In the genomic region with DNA sequence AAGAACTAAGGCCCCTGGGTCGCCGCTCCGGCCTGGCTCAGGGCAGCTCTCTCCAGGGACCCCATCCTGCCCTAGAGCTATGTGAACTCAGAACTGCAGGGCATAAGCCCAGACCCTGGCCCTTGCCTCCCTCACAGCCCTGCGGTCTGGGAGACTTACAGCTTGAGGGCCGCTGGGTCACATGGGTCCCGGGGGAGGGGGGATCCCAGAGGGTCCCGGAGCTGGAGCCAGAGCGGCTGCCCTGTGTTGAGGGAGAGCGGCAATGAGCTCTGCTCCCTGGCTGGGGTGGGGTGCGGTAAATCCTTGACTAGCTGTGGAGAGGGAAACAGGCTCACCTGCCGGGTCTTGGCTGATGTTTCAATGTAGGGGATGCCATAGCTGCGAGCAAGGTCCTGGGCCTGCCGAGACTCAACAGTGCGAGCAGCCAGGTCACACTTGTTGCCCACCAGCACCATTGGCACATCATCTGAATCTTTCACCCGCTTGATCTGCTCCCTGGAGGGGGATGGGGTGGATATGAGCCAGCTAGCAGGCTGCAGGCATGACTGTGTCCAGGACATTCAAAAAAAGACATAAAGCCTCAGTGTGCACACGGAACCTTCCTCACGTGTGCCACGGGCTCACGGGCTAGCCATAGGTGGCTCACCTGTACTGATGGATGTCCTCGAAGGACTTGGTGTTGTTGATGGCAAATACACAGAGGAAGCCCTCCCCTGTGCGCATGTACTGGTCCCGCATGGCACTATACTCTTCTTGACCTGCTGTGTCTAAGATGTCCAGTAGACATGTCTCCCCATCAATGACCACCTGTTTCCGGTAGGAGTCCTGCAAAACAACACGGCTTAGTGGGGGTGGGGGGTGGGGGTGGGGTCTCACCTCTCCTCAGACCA, we compare ENCODE assay signal across 10 mouse cellular contexts. TPM values are rescaled to one million over a fixed set of nuclear protein-coding genes. Genes with fewer than 3 reads are reported as not detected.
DNase-seq lines count a peak whose midpoint lies in the region; ATAC-seq lines count a peak whose summit lies in the region.
"Had no signal": no experiment of that assay in that cellular context is flagged by ENCODE, and none has a peak within 500 bp of the region (broad histone marks: within the 10 kb centered on the region; RNA-seq: fewer than 3 reads in every experiment).

No protein-coding gene starts in this region.

- H3K36me3 ChIP-seq in heart, embryonic 16.5 days (ENCODE audit: control insufficient read depth, insufficient read depth): peaks cover 34% of the 10 kb centered on the region
- peaks cover 34% of the 10 kb centered on the region for H3K36me3 ChIP-seq in embryonic facial prominence, embryonic 14.5 days (ENCODE audit: control insufficient read depth, insufficient read depth, low read length)
- peaks cover 33% of the 10 kb centered on the region for H3K36me3 ChIP-seq in intestine, embryonic 14.5 days (ENCODE audit: control insufficient read depth, insufficient read depth, low read length)
- H3K36me3 ChIP-seq in midbrain, embryonic 16.5 days (ENCODE audit: control insufficient read depth, insufficient read depth, low read length): peaks cover 32% of the 10 kb centered on the region

- no peak overlapping the region for H3K9ac ChIP-seq in heart, embryonic 16.5 days (ENCODE audit: low read length)
- H3K9ac ChIP-seq in embryonic facial prominence, embryonic 14.5 days (ENCODE audit: low read depth, low read length): peak overlapping the region; percentile 35; the same call in 1 of the 2 replicates
- no peak overlapping the region for H3K9ac ChIP-seq in intestine, embryonic 14.5 days (ENCODE audit: low read length)
- H3K9ac ChIP-seq in midbrain, embryonic 16.5 days (ENCODE audit: low read depth, low read length): peak overlapping the region; percentile 91; the same call in 1 of the 2 replicates

- H3K4me3 ChIP-seq in heart, embryonic 16.5 days (ENCODE audit: low read length): no peak overlapping the region; the same call in 1 of the 2 replicates
- no peak overlapping the region for H3K4me3 ChIP-seq in embryonic facial prominence, embryonic 14.5 days (ENCODE audit: low read depth, low read length)
- 0 out of 2 replicates have a peak overlapping the region, but pooled peaks have one; percentile 91 for H3K4me3 ChIP-seq in intestine, embryonic 14.5 days (ENCODE audit: low read depth, low read length)
- H3K4me3 ChIP-seq in midbrain, embryonic 16.5 days (ENCODE audit: low read depth, low read length): no peak overlapping the region

- ATAC-seq in heart, embryonic 16.5 days (replicated peaks; ENCODE audit: extremely low read depth, insufficient read depth, low FRiP score): no peak
- ATAC-seq in embryonic facial prominence, embryonic 14.5 days (ENCODE audit: low read depth): no peak
- ATAC-seq in intestine, embryonic 14.5 days (replicated peaks; ENCODE audit: low FRiP score, low TSS enrichment, low read depth): no peak
- no peak for ATAC-seq in midbrain, embryonic 16.5 days

- H3K27me3 ChIP-seq in heart, embryonic 16.5 days (ENCODE audit: control insufficient read depth, insufficient read depth, low read length): no peaks in the 10 kb centered on the region
- no peaks in the 10 kb centered on the region for H3K27me3 ChIP-seq in embryonic facial prominence, embryonic 14.5 days (replicated peaks; ENCODE audit: control insufficient read depth, insufficient read depth, low read length)
- no peaks in the 10 kb centered on the region for H3K27me3 ChIP-seq in intestine, embryonic 14.5 days (replicated peaks; ENCODE audit: control insufficient read depth, insufficient read depth, low read length)
- H3K27me3 ChIP-seq in midbrain, embryonic 16.5 days (ENCODE audit: control insufficient read depth, insufficient read depth, low read depth, low read length): no peaks in the 10 kb centered on the region

- H3K4me1 ChIP-seq in heart, embryonic 16.5 days (ENCODE audit: control insufficient read depth, insufficient read depth, low read length): peaks cover 16% of the 10 kb centered on the region
- H3K4me1 ChIP-seq in embryonic facial prominence, embryonic 14.5 days (ENCODE audit: control insufficient read depth, insufficient read depth, low read length): peaks cover 11% of the 10 kb centered on the region
- H3K4me1 ChIP-seq in intestine, embryonic 14.5 days (replicated peaks; ENCODE audit: control insufficient read depth, insufficient read depth, low read length): peaks cover 12% of the 10 kb centered on the region
- peaks cover 30% of the 10 kb centered on the region for H3K4me1 ChIP-seq in midbrain, embryonic 16.5 days (ENCODE audit: control insufficient read depth, insufficient read depth, low read length)

- 89% methylated on average over 24 of the region's 24 CpGs for WGBS in heart, embryonic 16.5 days
- WGBS in embryonic facial prominence, embryonic 14.5 days: 84% methylated on average over 22 of the region's 24 CpGs
- WGBS in intestine, embryonic 14.5 days: 85% methylated on average over 24 of the region's 24 CpGs
- WGBS in midbrain, embryonic 16.5 days: 91% methylated on average over 24 of the region's 24 CpGs

- H3K4me2 ChIP-seq in heart, embryonic 16.5 days (ENCODE audit: low read depth, low read length): peak overlapping the region; percentile 78; the same call in 1 of the 2 replicates
- peak overlapping the region; percentile 99; the same call in 1 of the 2 replicates for H3K4me2 ChIP-seq in embryonic facial prominence, embryonic 14.5 days (ENCODE audit: low read depth, low read length)
- H3K4me2 ChIP-seq in intestine, embryonic 14.5 days (ENCODE audit: low read length): peak overlapping the region; percentile 97
- peak overlapping the region; percentile 94; the same call in 1 of the 2 replicates for H3K4me2 ChIP-seq in midbrain, embryonic 16.5 days (ENCODE audit: low read length)

- H3K9me3 ChIP-seq in heart, embryonic 16.5 days (replicated peaks; ENCODE audit: control insufficient read depth, low read length): no peaks in the 10 kb centered on the region
- H3K9me3 ChIP-seq in embryonic facial prominence, embryonic 14.5 days (ENCODE audit: control insufficient read depth, low read length): no peaks in the 10 kb centered on the region
- H3K9me3 ChIP-seq in intestine, embryonic 14.5 days (ENCODE audit: control insufficient read depth, low read length): no peaks in the 10 kb centered on the region
- H3K9me3 ChIP-seq in midbrain, embryonic 16.5 days (replicated peaks; ENCODE audit: control insufficient read depth, low read length, poor library complexity, severe bottlenecking): no peaks in the 10 kb centered on the region

- DNase-seq in heart, adult 8-10 months (ENCODE audit: low spot score): no peak
- no peak for DNase-seq in embryonic facial prominence, embryonic 14.5 days (ENCODE audit: low spot score)
- DNase-seq in intestine, embryonic 14.5 days (ENCODE audit: low spot score): no peak
- DNase-seq in spleen, adult 18-20 months: no peak
- DNase-seq in thymus, adult 18-20 months: no peak
- no peak for DNase-seq in thymus, postnatal 36 days
- DNase-seq: gastrocnemius, postnatal 36 days had no signal

- no peak overlapping the region for H3K27ac ChIP-seq in heart, embryonic 16.5 days (ENCODE audit: low read length)
- no peak overlapping the region for H3K27ac ChIP-seq in embryonic facial prominence, embryonic 14.5 days (replicated peaks; ENCODE audit: low read depth, low read length)
- no peak overlapping the region for H3K27ac ChIP-seq in intestine, embryonic 14.5 days (ENCODE audit: low read depth)
- H3K27ac ChIP-seq in midbrain, embryonic 16.5 days (ENCODE audit: low read length): no peak overlapping the region

RNA-seq across cellular contexts. Expression of a gene that starts 1.8 kb away (rescaled TPM):
- 59.5 and 92.1 TPM in 2 replicates for polyA plus RNA-seq in heart, embryonic 16.5 days (2015; fragmentation: Nextera tagmentation; extraction: Ambion mirVana)
- total RNA-seq in heart, adult 8-10 months (2022): 100 to 1,000 TPM in 1 of 4 experiments, 10 to 100 TPM in 3; 81.0 to 107 (median 87.7) TPM
- polyA plus RNA-seq in embryonic facial prominence, embryonic 14.5 days (2014; fragmentation: Nextera tagmentation; extraction: Ambion mirVana): 122 and 142 TPM in 2 replicates
- 72.6 and 96.6 TPM in 2 replicates for polyA plus RNA-seq in intestine, embryonic 14.5 days (2014; fragmentation: Nextera tagmentation; extraction: Ambion mirVana)
- 139 and 144 TPM in 2 replicates for polyA plus RNA-seq in midbrain, embryonic 16.5 days (2015; fragmentation: Nextera tagmentation; extraction: Ambion mirVana)

RNA-seq across cellular contexts. Expression of a gene that starts 1.9 kb away (rescaled TPM):
- polyA plus RNA-seq in heart, embryonic 16.5 days (2015; fragmentation: Nextera tagmentation; extraction: Ambion mirVana): 3.0 and 4.1 TPM in 2 replicates
- total RNA-seq in heart, adult 8-10 months (2022): 1 to 10 TPM; 1.8 to 3.4 (median 3.0) TPM
- polyA plus RNA-seq in embryonic facial prominence, embryonic 14.5 days (2014; fragmentation: Nextera tagmentation; extraction: Ambion mirVana): 6.0 and 7.2 TPM in 2 replicates
- 3.9 and 4.9 TPM in 2 replicates for polyA plus RNA-seq in intestine, embryonic 14.5 days (2014; fragmentation: Nextera tagmentation; extraction: Ambion mirVana)
- polyA plus RNA-seq in midbrain, embryonic 16.5 days (2015; fragmentation: Nextera tagmentation; extraction: Ambion mirVana): 11.5 and 12.7 TPM in 2 replicates

RNA-seq across cellular contexts. Expression of a gene that starts 19.4 kb away (rescaled TPM):
- polyA plus RNA-seq in heart, embryonic 16.5 days (2015; fragmentation: Nextera tagmentation; extraction: Ambion mirVana): 96.9 and 111 TPM in 2 replicates
- 10 to 100 TPM; 71.3 to 75.2 (median 72.9) TPM for total RNA-seq in heart, adult 8-10 months (2022)
- polyA plus RNA-seq in embryonic facial prominence, embryonic 14.5 days (2014; fragmentation: Nextera tagmentation; extraction: Ambion mirVana): 160 and 166 TPM in 2 replicates
- 121 and 123 TPM in 2 replicates for polyA plus RNA-seq in intestine, embryonic 14.5 days (2014; fragmentation: Nextera tagmentation; extraction: Ambion mirVana)
- 35.3 and 37.8 TPM in 2 replicates for polyA plus RNA-seq in midbrain, embryonic 16.5 days (2015; fragmentation: Nextera tagmentation; extraction: Ambion mirVana)

RNA-seq across cellular contexts. Expression of a gene that starts 21.8 kb away (rescaled TPM):
- 0.54 and 0.76 TPM in 2 replicates for polyA plus RNA-seq in heart, embryonic 16.5 days (2015; fragmentation: Nextera tagmentation; extraction: Ambion mirVana)
- not detected for total RNA-seq in heart, adult 8-10 months (2022)
- polyA plus RNA-seq in embryonic facial prominence, embryonic 14.5 days (2014; fragmentation: Nextera tagmentation; extraction: Ambion mirVana): 1.3 and 1.5 TPM in 2 replicates
- 2.7 and 2.8 TPM in 2 replicates for polyA plus RNA-seq in intestine, embryonic 14.5 days (2014; fragmentation: Nextera tagmentation; extraction: Ambion mirVana)
- 0.23 and 0.81 TPM in 2 replicates for polyA plus RNA-seq in midbrain, embryonic 16.5 days (2015; fragmentation: Nextera tagmentation; extraction: Ambion mirVana)
- total RNA-seq: gastrocnemius, postnatal 36 days; MEL had no signal

RNA-seq across cellular contexts. Expression of a gene that starts 23.6 kb away (rescaled TPM):
- polyA plus RNA-seq in heart, embryonic 16.5 days (2015; fragmentation: Nextera tagmentation; extraction: Ambion mirVana): 16.1 and 17.2 TPM in 2 replicates
- total RNA-seq in heart, adult 8-10 months (2022): under 1 TPM in 3 of 4 experiments, not detected in 1; 0.66 to 0.90 (median 0.73) TPM
- 26.7 and 30.2 TPM in 2 replicates for polyA plus RNA-seq in embryonic facial prominence, embryonic 14.5 days (2014; fragmentation: Nextera tagmentation; extraction: Ambion mirVana)
- polyA plus RNA-seq in intestine, embryonic 14.5 days (2014; fragmentation: Nextera tagmentation; extraction: Ambion mirVana): 60.3 and 61.4 TPM in 2 replicates
- polyA plus RNA-seq in midbrain, embryonic 16.5 days (2015; fragmentation: Nextera tagmentation; extraction: Ambion mirVana): 19.8 and 21.2 TPM in 2 replicates

Comparison
In these comparisons a context has a peak if more than half of its experiments do, and no peak if none do; other contexts are left out.
1. H3K9ac ChIP-seq: peak in embryonic facial prominence, embryonic 14.5 days (single experiment) and midbrain, embryonic 16.5 days (single experiment); none in heart, embryonic 16.5 days (single experiment) and intestine, embryonic 14.5 days (single experiment).
2. Peak in every context shown above with its lines, with median percentiles within 50 percentile points of each other: H3K4me2 ChIP-seq.